Mouse (Mus musculus) hindbrain, embryonic 13.5 days (tissue): Measurements from ENCODE around the gene Vdac1. TPM values are rescaled to one million over a fixed set of nuclear protein-coding genes. Genes with fewer than 3 reads are reported as not detected.

Source experiments
- ATAC-seq: fragments of 200-750 bp; cut with Nextera tagmentation; 2 replicates; pipeline ENCODE4 v1.8.0; 2017; ENCODE audit warnings: moderate TSS enrichment; ENCODE audit not compliant: low FRiP score
- H3K27ac ChIP-seq: fragments of 300-500 bp; sonication (generic); 2 replicates; pipeline ENCODE4 v1.5.1; 2015; ENCODE audit warnings: inconsistent platforms, mild to moderate bottlenecking, moderate library complexity
- H3K27me3 ChIP-seq: fragments of 300-500 bp; sonication (generic); 2 replicates; pipeline ENCODE4 v1.6.1; 2015; ENCODE audit warnings: mild to moderate bottlenecking, inconsistent platforms
- H3K36me3 ChIP-seq: fragments of 300-500 bp; sonication (generic); 2 replicates; pipeline ENCODE4 v1.6.1; 2015; ENCODE audit warnings: mild to moderate bottlenecking, inconsistent platforms
- H3K4me1 ChIP-seq: fragments of 300-500 bp; sonication (generic); replicated peaks from 2 replicates; pipeline ENCODE4 v1.6.1; 2015; ENCODE audit warnings: inconsistent platforms
- H3K4me2 ChIP-seq: fragments of 300-500 bp; sonication (generic); 2 replicates; pipeline ENCODE4 v1.6.1; 2015; ENCODE audit warnings: inconsistent platforms, mild to moderate bottlenecking, moderate library complexity
- H3K4me3 ChIP-seq: fragments of 300-500 bp; sonication (generic); 2 replicates; pipeline ENCODE4 v1.5.1; 2015; ENCODE audit warnings: mild to moderate bottlenecking, inconsistent platforms
- H3K9ac ChIP-seq: fragments of 300-500 bp; sonication (generic); 2 replicates; pipeline ENCODE4 v1.6.1; 2015; ENCODE audit warnings: mild to moderate bottlenecking, inconsistent platforms
- H3K9me3 ChIP-seq: fragments of 300-500 bp; sonication (generic); 2 replicates; pipeline ENCODE4 v1.6.1; 2016; ENCODE audit warnings: inconsistent platforms
- WGBS: fragments of 180-500 bp; shearing (Covaris S2); methylation state at CpG from one replicate; pipeline ENCODE4 v1.1.7; 2015; 5-methylcytosine and 5-hydroxymethylcytosine counted together
- polyA plus RNA-seq: library from polyadenylated mRNA; unstranded; fragments of >200 nt; fragmentation: Nextera tagmentation; extraction: Ambion mirVana; gene quantifications from 2 replicates; pipeline ENCODE4 v1.2.1, GENCODE M21; 2015

The Vdac1 gene
- polyA plus RNA-seq, 1 experiment from 2014 or later, result 280 TPM

DNA sequence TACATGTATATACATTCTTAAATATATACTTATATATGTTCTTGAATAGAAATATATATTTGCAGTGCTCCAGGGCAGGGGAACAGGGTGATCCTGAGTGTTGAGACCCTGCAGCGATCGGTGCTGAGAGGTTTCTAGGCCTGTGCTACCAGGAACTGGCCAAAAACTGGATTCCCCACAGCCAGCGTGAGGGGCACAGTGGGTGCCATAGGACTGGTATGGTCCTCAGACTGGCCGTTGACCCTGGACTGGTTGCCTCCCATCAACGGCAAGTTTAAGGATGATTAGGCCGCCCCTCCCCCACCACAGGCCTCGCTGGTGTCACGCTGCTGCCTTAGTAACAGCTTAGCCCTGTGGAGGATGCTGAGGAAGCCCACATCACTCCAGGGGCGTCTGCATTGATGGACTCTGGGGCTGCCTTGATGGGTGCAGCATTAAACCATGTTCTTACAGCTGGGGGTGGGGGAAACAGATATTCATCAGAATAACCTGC, 44.6 kb downstream of the Vdac1 start:
- no peak for ATAC-seq
- Histone ChIP-seq H3K4me2 (no peak overlapping the region), H3K27ac (no peak overlapping the region), H3K36me3 (peaks cover 62% of the 10 kb centered on the region), H3K4me3 (no peak overlapping the region), H3K4me1 (peaks cover 7% of the 10 kb centered on the region), H3K27me3 (no peaks in the 10 kb centered on the region), H3K9me3 (no peaks in the 10 kb centered on the region), H3K9ac (peak overlapping the region; percentile 24; the same call in 1 of the 2 replicates)
- WGBS, result 80% methylated on average over 9 of the region's 9 CpGs

DNA sequence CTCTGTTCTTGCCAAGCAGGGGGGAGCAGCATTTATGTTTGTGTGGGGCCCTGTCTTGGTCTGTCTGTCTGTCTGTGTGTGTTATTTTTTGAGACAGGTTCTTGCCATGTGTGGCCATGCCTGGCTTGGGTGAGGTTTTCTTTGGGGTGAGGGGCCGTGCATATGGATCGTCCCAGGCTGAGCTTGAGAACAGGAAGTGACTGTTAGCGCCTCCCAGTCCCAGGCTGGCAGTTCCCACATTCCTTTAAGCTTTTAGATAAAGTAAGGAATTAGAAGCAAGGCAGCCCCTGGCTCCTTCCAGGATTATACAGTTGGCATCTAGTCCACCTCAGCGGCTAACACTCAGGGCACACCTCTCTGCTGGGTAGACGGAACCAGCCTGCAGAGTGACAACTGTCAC, 48.7 kb downstream of the Vdac1 start:
- 87% methylated on average over 5 of the region's 5 CpGs for WGBS
- no peaks in the 10 kb centered on the region for H3K4me1 ChIP-seq
- H3K36me3 ChIP-seq, result peaks cover 60% of the 10 kb centered on the region
- no peaks in the 10 kb centered on the region for H3K9me3 ChIP-seq
- H3K4me2 ChIP-seq, result no peak overlapping the region
- H3K4me3 ChIP-seq, result no peak overlapping the region
- no peak for ATAC-seq
- H3K27me3 ChIP-seq, result no peaks in the 10 kb centered on the region
- H3K27ac ChIP-seq, result no peak overlapping the region
- H3K9ac ChIP-seq, result no peak overlapping the region

DNA sequence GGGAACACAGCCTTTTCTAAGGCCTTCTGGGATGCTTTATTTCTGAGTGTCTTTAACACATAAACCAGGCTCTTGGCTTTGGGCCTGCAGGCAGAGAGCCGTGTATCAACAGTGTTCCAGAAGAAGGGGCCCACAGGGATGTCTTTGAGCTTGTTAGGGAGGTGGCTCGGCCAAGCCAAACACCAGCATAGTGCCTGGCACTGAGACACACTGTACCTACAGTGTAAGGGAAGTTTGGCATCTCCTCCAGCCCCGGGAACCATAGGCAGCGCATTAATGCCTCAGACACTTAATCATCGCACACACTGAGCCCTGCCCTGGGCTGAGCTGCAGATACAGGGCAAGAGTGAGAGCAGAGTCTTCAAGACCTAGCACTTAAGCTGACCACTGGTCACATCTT, 57.7 kb downstream of the Vdac1 start:
- H3K27ac ChIP-seq, result no peak overlapping the region
- 0 out of 2 replicates have a peak, but pooled peaks cover 8% of the 10 kb centered on the region for H3K27me3 ChIP-seq
- no peak overlapping the region for H3K9ac ChIP-seq
- H3K4me1 ChIP-seq, result 0 out of 2 replicates have a peak, but pooled peaks cover 3% of the 10 kb centered on the region
- no peaks in the 10 kb centered on the region for H3K9me3 ChIP-seq
- no peak overlapping the region for H3K4me3 ChIP-seq
- no peak overlapping the region for H3K4me2 ChIP-seq
- no peaks in the 10 kb centered on the region for H3K36me3 ChIP-seq
- ATAC-seq, result no peak
- WGBS, result 80% methylated on average over 5 of the region's 5 CpGs

- Histone ChIP-seq H3K27ac (no peak overlapping the region), H3K27me3 (0 out of 2 replicates have a peak, but pooled peaks cover 10% of the 10 kb centered on the region), H3K4me1 (0 out of 2 replicates have a peak, but pooled peaks cover 3% of the 10 kb centered on the region), H3K36me3 (no peaks in the 10 kb centered on the region), H3K9ac (no peak overlapping the region), H3K4me3 (no peak overlapping the region), H3K4me2 (no peak overlapping the region), H3K9me3 (no peaks in the 10 kb centered on the region)
- WGBS, result 55% methylated on average over 5 of the region's 5 CpGs
- no peak for ATAC-seq
Measured at GRCm38 (mm10) chr11:52419246-52419645, 58.6 kb downstream of the Vdac1 start.

DNA sequence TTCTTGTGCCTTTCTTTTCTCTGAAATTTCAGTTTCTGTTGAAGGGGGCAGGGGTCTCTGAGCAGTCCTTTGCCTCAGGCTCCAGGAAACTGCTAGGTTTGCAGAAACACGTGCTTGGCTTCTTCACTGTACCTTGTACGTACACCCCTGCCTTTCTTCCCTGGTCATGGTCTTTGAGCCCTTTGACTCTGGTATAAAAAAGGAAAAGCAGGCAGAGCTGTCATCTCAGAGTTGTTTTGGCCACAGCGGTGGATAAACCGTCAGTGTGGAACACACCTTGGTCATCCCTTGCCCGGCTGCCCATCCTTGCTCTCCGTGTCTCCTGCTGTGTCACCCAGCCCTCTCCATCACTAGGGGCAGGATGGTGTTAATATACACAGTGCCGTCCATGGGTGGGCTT, 59.2 kb downstream of the Vdac1 start:
- no peak overlapping the region for H3K4me3 ChIP-seq
- WGBS, result 81% methylated on average over 7 of the region's 7 CpGs
- no peaks in the 10 kb centered on the region for H3K9me3 ChIP-seq
- no peak overlapping the region for H3K9ac ChIP-seq
- no peak for ATAC-seq
- H3K27me3 ChIP-seq, result 0 out of 2 replicates have a peak, but pooled peaks cover 10% of the 10 kb centered on the region
- H3K4me1 ChIP-seq, result 0 out of 2 replicates have a peak, but pooled peaks cover 3% of the 10 kb centered on the region
- H3K27ac ChIP-seq, result no peak overlapping the region
- no peak overlapping the region for H3K4me2 ChIP-seq
- H3K36me3 ChIP-seq, result no peaks in the 10 kb centered on the region

- 80% methylated on average over 12 of the region's 12 CpGs for WGBS
- Histone ChIP-seq H3K9ac (no peak overlapping the region), H3K36me3 (no peaks in the 10 kb centered on the region), H3K27ac (no peak overlapping the region), H3K4me1 (0 out of 2 replicates have a peak, but pooled peaks cover 3% of the 10 kb centered on the region), H3K4me3 (no peak overlapping the region), H3K27me3 (0 out of 2 replicates have a peak, but pooled peaks cover 10% of the 10 kb centered on the region), H3K9me3 (no peaks in the 10 kb centered on the region), H3K4me2 (no peak overlapping the region)
- ATAC-seq, result no peak
Measured at GRCm38 (mm10) chr11:52420296-52421052, 59.8 kb downstream of the Vdac1 start.

DNA sequence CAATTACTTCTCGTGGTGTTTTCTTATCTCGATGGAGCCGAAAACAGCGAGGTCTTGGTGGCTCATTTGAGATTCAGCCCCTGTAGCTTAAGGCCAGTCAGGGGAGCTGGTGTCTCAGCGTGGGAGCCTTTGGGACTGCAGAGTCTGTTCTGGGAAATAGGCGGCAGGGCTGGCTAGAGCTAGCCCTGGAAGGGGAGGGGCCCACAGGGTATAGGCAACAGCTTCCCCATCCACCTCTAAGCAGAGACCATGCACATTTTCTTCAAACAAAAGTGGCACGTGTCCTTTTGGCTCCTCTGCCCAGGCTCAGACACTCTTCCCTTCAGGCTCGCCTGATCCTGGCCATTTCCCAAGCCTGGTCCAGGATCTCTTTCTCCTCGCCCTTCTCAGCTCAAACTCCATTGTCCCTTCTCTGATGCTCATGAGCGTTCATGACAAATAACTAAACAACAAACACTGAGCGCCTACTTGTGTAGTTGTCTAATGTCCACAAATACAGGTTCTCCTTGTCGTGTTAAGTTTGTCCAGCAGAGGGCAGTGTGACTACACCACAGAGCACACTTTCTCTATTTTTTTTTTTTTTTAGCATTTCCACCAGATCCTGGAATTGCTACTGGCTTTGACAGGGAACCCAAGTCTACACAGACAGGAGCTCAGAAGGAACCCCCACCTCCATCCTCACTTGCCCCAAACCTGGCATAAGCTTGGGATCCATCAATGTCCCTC, 60.6 kb downstream of the Vdac1 start:
- WGBS, result 37% methylated on average over 12 of the region's 12 CpGs
- no peak overlapping the region for H3K4me2 ChIP-seq
- H3K9me3 ChIP-seq, result no peaks in the 10 kb centered on the region
- H3K36me3 ChIP-seq, result no peaks in the 10 kb centered on the region
- H3K4me3 ChIP-seq, result no peak overlapping the region
- H3K27me3 ChIP-seq, result 0 out of 2 replicates have a peak, but pooled peaks cover 10% of the 10 kb centered on the region
- H3K4me1 ChIP-seq, result peaks cover 8% of the 10 kb centered on the region; the same call in 1 of the 2 replicates
- no peak overlapping the region for H3K27ac ChIP-seq
- 0 out of 2 replicates have a peak, but pooled peaks have one; percentile 21 for ATAC-seq
- H3K9ac ChIP-seq, result no peak overlapping the region

DNA sequence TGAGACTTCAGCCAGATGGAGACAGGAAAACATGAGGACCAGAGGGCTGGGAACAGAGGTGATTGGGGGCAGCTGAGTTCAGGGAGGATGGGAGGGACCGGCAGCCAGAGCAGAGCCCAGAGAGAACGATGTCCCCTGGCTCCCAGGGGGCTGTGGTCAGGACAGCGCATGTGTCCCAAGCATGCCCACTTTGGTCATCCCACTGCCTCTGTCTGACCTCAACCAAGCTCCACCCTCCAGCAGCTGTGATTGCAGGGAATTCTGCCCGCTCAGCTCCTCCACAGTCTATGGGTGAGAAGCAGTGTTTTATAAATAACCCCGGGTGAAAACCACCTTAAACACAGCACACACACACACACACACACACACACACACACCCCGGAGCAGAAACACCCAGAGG, 68.8 kb downstream of the Vdac1 start:
- no peak overlapping the region for H3K9ac ChIP-seq
- no peak for ATAC-seq
- H3K4me2 ChIP-seq, result no peak overlapping the region
- 75% methylated on average over 6 of the region's 6 CpGs for WGBS
- H3K9me3 ChIP-seq, result peaks cover 6% of the 10 kb centered on the region; the same call in 1 of the 2 replicates
- peaks cover 14% of the 10 kb centered on the region; the same call in 1 of the 2 replicates for H3K4me1 ChIP-seq
- no peak overlapping the region for H3K27ac ChIP-seq
- no peaks in the 10 kb centered on the region for H3K36me3 ChIP-seq
- no peak overlapping the region for H3K4me3 ChIP-seq
- H3K27me3 ChIP-seq, result peaks cover 19% of the 10 kb centered on the region

DNA sequence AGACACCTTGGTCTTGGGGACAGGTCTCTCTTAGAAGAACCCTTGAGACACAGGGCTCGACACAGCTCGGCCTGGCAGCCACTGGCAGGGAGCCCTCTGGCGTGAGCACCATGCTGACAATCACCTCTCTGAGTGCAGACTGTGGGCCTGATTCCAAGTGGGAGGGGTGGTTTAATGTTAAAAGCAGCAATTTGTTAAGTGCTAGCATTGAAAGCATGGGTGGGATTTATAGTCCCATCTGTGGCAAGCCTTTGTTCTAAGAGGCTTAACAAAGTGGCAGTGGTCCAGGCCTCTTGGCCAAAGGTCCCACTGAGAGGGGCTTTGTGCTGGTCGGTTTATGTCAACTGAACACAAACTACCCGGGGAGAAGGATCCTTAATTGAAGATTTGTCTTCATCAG, 70.9 kb downstream of the Vdac1 start:
- Histone ChIP-seq H3K9ac (no peak overlapping the region), H3K27ac (no peak overlapping the region), H3K9me3 (peaks cover 6% of the 10 kb centered on the region; the same call in 1 of the 2 replicates), H3K4me3 (no peak overlapping the region), H3K27me3 (peaks cover 27% of the 10 kb centered on the region), H3K4me1 (0 out of 2 replicates have a peak, but pooled peaks cover 7% of the 10 kb centered on the region), H3K4me2 (no peak overlapping the region), H3K36me3 (no peaks in the 10 kb centered on the region)
- WGBS, result 47% methylated on average over 5 of the region's 5 CpGs
- peak; percentile 82 for ATAC-seq

GRCm38 (mm10) chr11:52432148-52432547, 71.5 kb downstream of the Vdac1 start:
- 94% methylated on average over 5 of the region's 5 CpGs for WGBS
- H3K9ac ChIP-seq, result no peak overlapping the region
- 0 out of 2 replicates have a peak overlapping the region, but pooled peaks have one; percentile 8 for H3K27ac ChIP-seq
- peaks cover 6% of the 10 kb centered on the region; the same call in 1 of the 2 replicates for H3K9me3 ChIP-seq
- no peak for ATAC-seq
- H3K4me3 ChIP-seq, result no peak overlapping the region
- 0 out of 2 replicates have a peak, but pooled peaks cover 7% of the 10 kb centered on the region for H3K4me1 ChIP-seq
- peaks cover 33% of the 10 kb centered on the region for H3K27me3 ChIP-seq
- H3K4me2 ChIP-seq, result no peak overlapping the region
- H3K36me3 ChIP-seq, result no peaks in the 10 kb centered on the region

DNA sequence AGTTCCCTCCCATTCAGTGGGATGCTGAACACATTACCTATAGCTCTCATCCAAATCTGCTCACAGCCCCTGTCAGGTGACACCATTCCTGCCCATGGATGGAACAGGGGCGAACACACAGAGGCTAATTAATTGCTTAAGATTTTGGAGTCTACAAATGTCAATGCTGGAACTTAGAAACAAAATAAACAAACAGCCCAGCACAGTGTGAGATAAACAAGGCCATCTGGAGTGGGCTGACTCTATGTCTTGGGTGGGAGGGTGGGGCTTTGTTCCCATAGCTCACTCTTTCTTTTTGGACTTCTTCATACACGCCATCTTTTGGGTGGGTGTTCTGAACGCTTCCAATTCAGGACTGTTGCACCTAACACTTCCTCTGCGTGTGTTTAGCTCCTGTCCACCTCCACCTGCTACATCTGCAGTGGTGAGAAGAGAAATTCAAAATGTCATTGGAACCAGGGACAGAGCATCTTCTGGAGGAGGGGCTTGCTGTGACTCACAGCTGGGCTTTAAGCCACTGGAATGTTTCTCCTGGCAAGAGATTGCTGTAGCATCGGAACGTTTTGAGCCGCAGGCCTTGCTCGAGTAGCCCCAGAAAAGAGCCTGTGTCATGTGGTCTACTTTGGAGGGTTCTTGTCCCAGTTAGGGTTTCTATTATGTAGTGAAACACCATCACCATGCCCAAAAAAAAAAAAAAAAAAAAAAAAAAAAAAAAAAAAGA, 72.6 kb downstream of the Vdac1 start:
- H3K27ac ChIP-seq, result no peak overlapping the region
- 0 out of 2 replicates have a peak, but pooled peaks cover 10% of the 10 kb centered on the region for H3K4me1 ChIP-seq
- no peak overlapping the region for H3K4me2 ChIP-seq
- ATAC-seq, result no peak
- H3K36me3 ChIP-seq, result no peaks in the 10 kb centered on the region
- peaks cover 37% of the 10 kb centered on the region for H3K27me3 ChIP-seq
- H3K9ac ChIP-seq, result no peak overlapping the region
- H3K4me3 ChIP-seq, result no peak overlapping the region
- 81% methylated on average over 8 of the region's 8 CpGs for WGBS
- peaks cover 6% of the 10 kb centered on the region; the same call in 1 of the 2 replicates for H3K9me3 ChIP-seq
